Mouse (Mus musculus) adrenal gland, postnatal 14 days (tissue): ENCODE measurements at regions not wholly inside any gene's neighbourhood (a gene's known extent, or its start where the extent isn't known, plus 50 kb on each side); places are given as distances from the start of the nearest gene placed in this dataset.

Experiments
- DNase-seq: peaks from one replicate; pipeline ENCODE4 v3.0.0; 2021; ENCODE audit warnings: mixed read lengths

DNA sequence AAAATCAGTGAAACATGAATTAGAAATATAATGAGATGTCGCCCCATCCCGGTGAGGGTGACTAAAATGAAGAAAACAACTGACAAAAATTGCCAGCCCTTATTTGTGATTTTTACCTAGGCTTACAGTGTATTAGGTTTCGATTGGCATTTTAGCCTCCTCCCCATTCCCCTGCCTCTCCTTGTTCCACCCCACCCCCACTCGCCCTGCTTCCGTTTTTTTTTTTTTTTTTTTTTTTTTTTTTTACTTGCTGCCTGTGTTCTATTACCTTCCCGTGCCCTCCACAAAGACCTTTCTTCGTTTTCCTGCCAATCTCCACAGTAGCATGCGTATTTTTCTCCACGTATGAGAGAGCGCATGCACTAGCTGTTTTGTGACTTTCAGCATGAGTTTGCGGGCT, 435.3 kb upstream of the Gm10131 start:
- DNase-seq = no peak

- DNase-seq = no peak
Measured at GRCm38 (mm10) chr8:34542361-34543038, 431.0 kb upstream of the Gm10131 start.

- no peak for DNase-seq
Measured at GRCm38 (mm10) chr8:34539232-34539631, 427.7 kb upstream of the Gm10131 start.

DNA sequence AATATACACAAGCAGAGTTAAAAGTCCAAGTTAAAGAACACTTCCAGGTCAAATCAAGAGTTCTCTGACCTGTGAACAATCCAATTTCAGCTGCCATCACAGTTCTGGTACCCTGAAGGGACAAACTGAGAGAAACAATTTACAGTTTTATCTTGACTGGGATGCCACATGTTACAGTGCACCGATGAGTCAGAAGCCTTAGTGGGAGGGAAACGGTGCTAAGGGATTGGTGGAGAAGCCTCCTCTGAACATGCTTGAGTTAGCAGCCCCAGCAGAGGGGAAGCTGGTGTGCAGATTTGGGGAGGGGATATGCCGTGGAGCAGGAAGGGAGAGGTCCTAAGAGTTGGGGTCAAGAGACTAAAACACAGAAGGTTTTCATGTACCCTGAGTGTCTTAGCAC, 423.9 kb upstream of the Gm10131 start:
- DNase-seq = no peak

- no peak for DNase-seq
Measured at GRCm38 (mm10) chr8:34533421-34533820, 421.9 kb upstream of the Gm10131 start.

DNA sequence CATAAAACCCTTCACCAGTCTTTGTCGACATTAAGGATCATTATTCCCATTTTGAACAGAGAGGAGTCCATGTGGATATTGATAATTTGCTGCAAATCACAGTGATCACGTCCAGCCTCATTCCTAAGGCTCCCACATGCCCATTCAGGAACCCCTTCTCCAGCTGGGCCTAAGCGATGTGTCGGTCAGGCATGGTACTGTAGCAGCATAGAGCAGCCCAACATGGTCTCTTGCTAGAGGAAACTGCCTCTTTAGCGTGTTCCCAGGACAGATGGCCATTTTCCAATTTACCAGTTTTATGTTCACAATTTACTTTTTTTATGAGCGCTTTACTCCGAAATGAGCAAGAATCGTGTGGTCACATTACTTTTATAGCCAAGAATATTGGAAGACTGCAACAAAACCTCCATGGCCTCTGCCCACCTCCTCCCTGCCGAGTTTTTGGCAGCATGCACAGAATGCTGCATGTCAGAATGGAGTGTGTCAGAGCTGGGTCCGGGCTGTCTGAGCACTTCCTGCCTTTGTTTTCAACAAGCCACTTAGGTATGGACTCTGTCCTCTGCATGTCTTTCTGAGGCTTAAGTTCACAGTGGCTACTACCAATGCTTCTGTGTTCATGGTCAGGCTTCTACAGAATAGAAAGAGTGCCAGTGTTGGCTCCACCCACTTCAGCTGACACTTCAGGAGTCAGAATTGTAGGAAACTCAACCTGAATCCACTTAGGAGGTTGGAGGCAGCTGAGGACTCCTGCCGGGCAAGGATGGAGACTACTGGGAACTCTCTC, 419.6 kb upstream of the Gm10131 start:
- peak; percentile 8 for DNase-seq

- DNase-seq = peak; percentile 54
Measured at GRCm38 (mm10) chr8:34530046-34530445, 418.5 kb upstream of the Gm10131 start.

DNA sequence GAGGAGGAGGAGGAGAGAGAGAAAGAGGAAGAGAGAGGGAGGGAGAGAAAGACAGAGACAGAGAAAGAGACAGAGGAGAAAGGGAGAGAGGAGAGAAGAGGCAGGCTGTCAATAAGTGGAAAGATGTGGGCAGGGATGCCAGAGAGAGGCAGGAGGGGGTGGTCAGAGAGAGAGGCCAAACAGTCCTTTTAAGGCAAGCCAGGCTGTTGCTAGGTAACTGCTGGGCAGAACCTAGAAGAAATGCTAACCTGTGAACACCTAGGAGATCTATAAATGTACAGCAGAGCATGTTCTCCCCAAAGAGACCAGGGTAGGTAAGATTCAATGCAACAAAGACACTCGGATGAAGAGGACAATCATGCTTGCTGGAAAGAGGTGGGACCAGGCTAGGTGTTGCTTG, 417.9 kb upstream of the Gm10131 start:
- no peak for DNase-seq

DNA sequence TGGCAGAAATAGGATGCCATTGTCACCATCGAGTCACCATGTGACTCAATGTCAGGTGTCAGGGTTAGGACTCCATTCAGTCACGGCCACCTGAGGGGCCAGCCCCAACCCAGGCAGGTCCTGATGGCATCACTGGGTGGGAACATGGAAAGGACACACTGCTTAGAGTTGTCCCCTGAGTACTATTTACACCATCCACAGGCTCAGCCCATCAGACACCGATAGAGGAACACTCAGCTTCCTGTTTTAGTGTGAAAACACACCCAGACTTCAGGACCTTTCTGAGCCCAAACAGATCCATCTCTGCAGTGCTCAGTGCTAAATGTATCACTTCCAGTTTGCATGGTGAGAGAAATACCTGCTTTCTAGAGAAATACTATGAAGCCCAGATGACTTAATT, 416.7 kb upstream of the Gm10131 start:
- DNase-seq = no peak

- no peak for DNase-seq
Measured at GRCm38 (mm10) chr8:34525231-34525630, 413.7 kb upstream of the Gm10131 start.

DNA sequence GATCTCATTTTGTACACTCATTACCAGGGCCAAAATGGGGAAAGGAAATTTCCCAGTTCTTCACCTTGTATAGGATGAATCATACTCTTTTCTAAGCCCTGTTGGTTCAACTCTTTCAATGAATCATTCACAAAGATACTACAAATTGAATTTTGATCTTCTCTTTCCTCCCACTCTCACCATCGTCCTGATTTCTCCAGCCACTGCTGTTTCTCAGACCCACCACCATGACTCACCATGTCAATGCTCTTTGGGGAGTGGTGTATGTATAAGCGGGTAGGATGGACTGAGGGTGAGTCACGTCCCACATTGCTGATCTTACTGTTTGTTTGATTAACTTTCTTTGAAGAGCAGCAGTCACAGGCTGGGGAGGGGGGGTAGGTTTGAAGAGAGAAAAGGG, 412.3 kb upstream of the Gm10131 start:
- no peak for DNase-seq

DNA sequence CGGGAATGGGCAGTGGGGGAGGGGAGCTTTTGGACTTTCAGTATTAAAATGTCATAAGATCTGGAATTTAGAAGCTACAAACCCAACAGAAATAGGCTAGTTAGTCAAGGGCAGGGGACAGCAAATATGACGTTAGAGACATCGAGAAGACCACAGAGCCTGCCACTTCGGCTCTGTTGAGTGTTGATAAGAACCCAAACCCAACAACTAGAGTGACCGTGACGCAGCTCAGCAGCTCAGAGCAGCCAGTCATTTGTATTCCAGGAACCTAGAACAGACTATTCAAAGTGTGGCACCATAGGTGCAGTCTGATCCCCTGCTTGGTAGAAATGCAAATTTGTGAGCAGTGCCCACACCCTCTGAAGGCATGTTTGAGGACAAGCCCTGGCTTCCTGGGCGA, 409.8 kb upstream of the Gm10131 start:
- no peak for DNase-seq

DNA sequence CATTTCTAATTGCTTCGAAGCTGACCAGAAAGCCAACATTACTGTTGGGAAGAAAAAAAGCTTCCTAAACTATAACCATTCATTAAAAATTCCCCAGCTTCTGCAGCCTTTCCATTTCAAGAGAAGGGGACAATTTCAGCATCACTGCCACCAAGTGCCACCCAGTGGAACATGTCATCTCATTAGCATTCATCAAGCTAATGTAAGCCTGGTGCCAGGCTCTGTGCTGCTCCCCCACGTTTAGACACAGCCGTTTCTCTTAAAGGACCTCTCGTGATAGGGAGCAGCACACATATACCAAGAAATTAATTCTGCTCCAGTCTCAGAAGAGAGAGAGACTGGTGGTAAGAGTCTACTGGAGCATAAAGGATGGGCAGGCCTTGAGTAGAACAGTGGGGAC, 409.1 kb upstream of the Gm10131 start:
- no peak for DNase-seq

DNA sequence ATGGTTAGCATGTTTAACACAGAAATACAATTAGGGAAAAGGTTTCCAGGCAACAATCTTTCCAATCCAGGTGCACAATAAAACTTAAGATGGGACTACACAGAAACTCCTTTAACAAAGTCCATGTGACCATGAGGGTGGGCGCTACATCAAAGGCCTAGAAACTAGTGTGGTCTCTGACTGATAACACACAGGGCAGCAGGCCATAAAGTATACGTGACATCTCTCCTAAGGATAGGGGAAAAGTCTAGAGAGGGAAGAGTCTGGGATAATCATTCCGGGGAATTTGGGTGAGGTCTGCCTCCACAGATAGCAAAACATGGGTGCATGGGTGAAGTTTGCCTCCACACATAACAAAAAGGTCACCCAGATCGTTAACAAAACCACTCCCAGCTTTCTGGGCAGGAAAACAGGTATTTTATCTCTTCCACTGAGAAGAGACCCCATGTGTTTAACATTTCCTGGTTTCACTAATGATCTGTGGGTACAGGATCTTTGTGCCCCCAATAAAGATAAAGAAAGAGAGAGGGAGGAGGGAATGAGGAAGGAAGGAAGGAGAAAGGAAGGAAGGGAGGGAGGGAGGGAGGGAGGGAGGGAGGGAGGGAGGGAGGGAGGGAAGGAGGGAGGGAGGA, 402.0 kb upstream of the Gm10131 start:
- no peak for DNase-seq

GRCm38 (mm10) chr8:34505829-34506555, 394.5 kb upstream of the Gm10131 start:
- DNase-seq = no peak

- DNase-seq = no peak
Measured at GRCm38 (mm10) chr8:34505102-34505501, 393.6 kb upstream of the Gm10131 start.

DNA sequence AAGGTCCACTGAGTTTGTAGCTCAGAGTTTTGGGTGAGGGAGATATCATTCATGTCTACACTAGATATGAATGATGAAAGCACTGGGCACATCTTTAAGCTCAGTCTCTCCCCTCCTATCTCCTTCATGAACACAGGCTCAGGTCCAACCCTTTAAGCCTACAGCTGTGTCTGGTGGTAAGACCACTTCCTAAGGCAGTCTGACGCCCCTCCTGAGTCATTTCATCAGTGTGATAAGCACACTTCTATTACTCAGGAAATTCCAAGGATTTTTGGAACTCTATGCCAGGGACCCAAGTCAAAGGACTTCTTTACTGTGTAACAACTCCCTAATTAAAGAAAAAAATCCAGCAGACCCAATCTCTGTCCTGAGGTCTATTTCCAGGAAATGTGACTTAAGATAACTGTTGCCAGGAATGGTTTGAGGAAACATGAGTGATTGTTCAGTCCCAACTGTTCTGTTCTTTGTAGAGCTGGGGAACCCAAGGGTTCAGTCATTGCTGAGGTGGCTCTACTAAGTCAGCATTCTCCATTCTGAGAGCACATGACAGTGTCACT, 391.1 kb upstream of the Gm10131 start:
- no peak for DNase-seq

GRCm38 (mm10) chr8:34499196-34499595, 387.7 kb upstream of the Gm10131 start:
- no peak for DNase-seq

GRCm38 (mm10) chr8:34496751-34497150, 385.2 kb upstream of the Gm10131 start:
- no peak for DNase-seq

GRCm38 (mm10) chr8:34495974-34496373, 384.4 kb upstream of the Gm10131 start:
- no peak for DNase-seq

DNA sequence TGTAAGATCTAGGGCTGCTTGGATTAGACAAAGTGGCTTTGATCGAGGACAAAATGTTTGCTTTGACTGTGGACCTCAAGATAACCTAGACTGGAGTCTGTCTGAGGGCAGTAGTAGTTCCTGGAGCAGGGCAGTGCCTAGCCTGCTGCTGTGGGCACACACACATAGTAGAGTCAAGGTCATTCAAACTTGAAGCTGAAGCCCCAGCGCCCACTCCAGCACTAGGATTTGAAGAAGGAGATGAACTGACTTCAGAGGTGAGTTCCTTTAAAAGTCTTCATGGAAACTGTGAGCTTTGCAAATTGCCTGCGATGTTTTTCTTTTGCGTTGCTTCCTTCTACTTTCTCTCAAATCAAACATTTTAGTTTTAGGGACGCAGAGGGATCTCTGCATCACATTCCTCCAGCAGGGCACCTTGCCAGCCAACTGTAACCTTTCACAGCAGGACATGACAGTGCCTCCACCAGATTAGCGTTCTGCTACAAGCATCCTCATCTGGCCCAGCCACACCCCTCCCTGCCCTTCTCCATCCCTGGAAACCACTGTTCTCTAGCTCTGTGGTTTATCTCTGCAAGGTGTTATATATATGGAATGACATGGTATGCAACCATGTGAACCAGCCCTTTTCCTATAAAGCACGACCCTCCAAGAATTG, 377.3 kb upstream of the Gm10131 start:
- DNase-seq = no peak
